Mouse (Mus musculus) MEL (cell line): Measurements from ENCODE around the gene Plekhj1. TPM values are rescaled to one million over a fixed set of nuclear protein-coding genes. Genes with fewer than 3 reads are reported as not detected.
A peak's percentile ranks its signal among the peaks of the same experiment; 100 is the strongest.

ENCODE experiments used
- DNase-seq: peaks from one replicate; pipeline ENCODE4 v3.0.0; 2011; ENCODE audit warnings: low read depth, low spot score
- H3K27ac ChIP-seq: 2 replicates; pipeline ENCODE4 v1.5.1; 2012; ENCODE audit warnings: low read depth, mild to moderate bottlenecking, control low read depth, low read length, moderate library complexity; ENCODE audit not compliant: control insufficient read depth
- H3K27me3 ChIP-seq, 2 experiments: fragments of 150-350 bp in 1 of 2; sonication (generic) in 1 of 2; 2 replicates each; pipeline ENCODE4 v1.6.1; 2012; ENCODE audit warnings: low read length in 2 of 2, mild to moderate bottlenecking in 2 of 2, improper control_type of control experiment in 1 of 2, moderate library complexity in 1 of 2; ENCODE audit not compliant: insufficient read depth in 2 of 2, control insufficient read depth in 1 of 2
- H3K36me3 ChIP-seq, 2 experiments: 2 replicates each; pipeline ENCODE4 v1.6.1; 2012 to 2014; ENCODE audit warnings: low read length in 2 of 2, improper control_type of control experiment in 1 of 2, inconsistent platforms in 1 of 2, mild to moderate bottlenecking in 1 of 2; ENCODE audit not compliant: insufficient read depth in 2 of 2, control insufficient read depth in 1 of 2
- H3K4me1 ChIP-seq, 2 experiments: fragments of 150-350 bp in 1 of 2; sonication (generic) in 1 of 2; 2 replicates each; pipeline ENCODE4 v1.6.1; 2012; ENCODE audit warnings: low read length in 2 of 2, improper control_type of control experiment in 1 of 2, mild to moderate bottlenecking in 1 of 2; ENCODE audit not compliant: insufficient read depth in 2 of 2, control insufficient read depth in 1 of 2
- H3K4me3 ChIP-seq, 2 experiments: fragments of 150-350 bp in 1 of 2; sonication (generic) in 1 of 2; 2 replicates each; pipeline ENCODE4 v1.5.1; 2012; ENCODE audit warnings: low read depth in 2 of 2, low read length in 2 of 2, mild to moderate bottlenecking in 2 of 2, moderate library complexity in 2 of 2, control low read depth in 1 of 2, improper control_type of control experiment in 1 of 2; ENCODE audit not compliant: control insufficient read depth in 1 of 2, insufficient read depth in 1 of 2
- H3K79me2 ChIP-seq: 2 replicates; pipeline ENCODE4 v1.6.1; 2012; ENCODE audit warnings: mild to moderate bottlenecking, low read length, moderate library complexity; ENCODE audit not compliant: control insufficient read depth, poor library complexity, insufficient read depth
- H3K9ac ChIP-seq: 2 replicates; pipeline ENCODE4 v1.6.1; 2012; ENCODE audit warnings: low read depth, mild to moderate bottlenecking, control low read depth, low read length, moderate library complexity; ENCODE audit not compliant: control insufficient read depth, poor library complexity, severe bottlenecking
- H3K9me3 ChIP-seq: fragments of 150-350 bp; sonication (generic); replicated peaks from 2 replicates; pipeline ENCODE4 v1.6.1; 2012; ENCODE audit warnings: mild to moderate bottlenecking, low read length, improper control_type of control experiment, moderate library complexity; ENCODE audit not compliant: insufficient read depth
- BHLHE40 ChIP-seq: IDR thresholded peaks from 2 replicates; pipeline ENCODE4 v1.6.1; 2012; ENCODE audit warnings: low read depth, mild to moderate bottlenecking, inconsistent platforms, low read length, improper control_type of control experiment, borderline replicate concordance
- CHD2 ChIP-seq: IDR thresholded peaks from 2 replicates; pipeline ENCODE4 v1.6.1; 2011; ENCODE audit warnings: low read length, improper control_type of control experiment
- CTCF ChIP-seq, 3 experiments: IDR thresholded peaks in 2 of 3; conservative IDR thresholded peaks in 1 of 3; 2 replicates each; pipeline ENCODE4 v1.5.1; 2011 to 2012; ENCODE audit warnings: low read length in 3 of 3, low read depth in 2 of 3, mild to moderate bottlenecking in 2 of 3, improper control_type of control experiment in 1 of 3, inconsistent platforms in 1 of 3, mixed read lengths in 1 of 3, moderate library complexity in 1 of 3; ENCODE audit not compliant: control insufficient read depth in 1 of 3, insufficient read depth in 1 of 3, poor library complexity in 1 of 3, severe bottlenecking in 1 of 3
- E2F4 ChIP-seq: IDR thresholded peaks from 2 replicates; pipeline ENCODE4 v1.6.1; 2011; ENCODE audit warnings: low read depth, low read length, improper control_type of control experiment, borderline replicate concordance
- GABPA ChIP-seq: IDR thresholded peaks from 2 replicates; pipeline ENCODE4 v1.6.1; 2012; ENCODE audit warnings: low read depth, mild to moderate bottlenecking, inconsistent platforms, low read length, improper control_type of control experiment, moderate library complexity
- HCFC1 ChIP-seq: IDR thresholded peaks from 2 replicates; pipeline ENCODE4 v1.6.1; 2012; ENCODE audit warnings: low read depth, mild to moderate bottlenecking, inconsistent platforms, low read length, improper control_type of control experiment, moderate library complexity
- JUND ChIP-seq: IDR thresholded peaks from 2 replicates; pipeline ENCODE4 v1.6.1; 2011; ENCODE audit warnings: low read depth, mild to moderate bottlenecking, improper control_type of control experiment, low read length
- MAX ChIP-seq: IDR thresholded peaks from 2 replicates; pipeline ENCODE4 v1.6.1; 2011; ENCODE audit warnings: low read length, improper control_type of control experiment
- MAZ ChIP-seq: IDR thresholded peaks from 2 replicates; pipeline ENCODE4 v1.6.1; 2012; ENCODE audit warnings: low read depth, mild to moderate bottlenecking, inconsistent platforms, low read length, improper control_type of control experiment
- MEF2A ChIP-seq: IDR thresholded peaks from 2 replicates; pipeline ENCODE4 v1.6.1; 2014; ENCODE audit warnings: low read depth, mild to moderate bottlenecking, inconsistent platforms, low read length, improper control_type of control experiment; ENCODE audit not compliant: poor library complexity, insufficient replicate concordance, severe bottlenecking; ENCODE audit errors: extremely low read depth
- MXI1 ChIP-seq: IDR thresholded peaks from 2 replicates; pipeline ENCODE4 v1.6.1; 2011; ENCODE audit warnings: mild to moderate bottlenecking, low read depth, low read length, improper control_type of control experiment
- MYB ChIP-seq: IDR thresholded peaks from 2 replicates; pipeline ENCODE4 v1.6.1; 2011; ENCODE audit warnings: mild to moderate bottlenecking, low read depth, low read length, improper control_type of control experiment
- MYC ChIP-seq: IDR thresholded peaks from 2 replicates; pipeline ENCODE4 v1.6.1; 2011; ENCODE audit warnings: low read depth, mild to moderate bottlenecking, low read length, improper control_type of control experiment, moderate library complexity
- NELFE ChIP-seq: IDR thresholded peaks from 2 replicates; pipeline ENCODE4 v1.6.1; 2011; ENCODE audit warnings: low read depth, low read length, improper control_type of control experiment
- POLR2AphosphoS5 ChIP-seq: IDR thresholded peaks from 2 replicates; pipeline ENCODE4 v1.6.1; 2012; ENCODE audit warnings: low read depth, borderline replicate concordance, mild to moderate bottlenecking, inconsistent platforms, low read length, moderate library complexity, mixed read lengths
- RCOR1 ChIP-seq: IDR thresholded peaks from 2 replicates; pipeline ENCODE4 v1.6.1; 2012; ENCODE audit warnings: low read depth, mild to moderate bottlenecking, inconsistent platforms, low read length, improper control_type of control experiment
- USF2 ChIP-seq, 2 experiments: IDR thresholded peaks; 2 replicates each; pipeline ENCODE4 v1.6.1; 2011 to 2012; ENCODE audit warnings: improper control_type of control experiment in 2 of 2, low read length in 2 of 2, borderline replicate concordance in 1 of 2, inconsistent platforms in 1 of 2, low read depth in 1 of 2, mild to moderate bottlenecking in 1 of 2; ENCODE audit not compliant: insufficient read depth in 1 of 2
- ZC3H11A ChIP-seq: IDR thresholded peaks from 2 replicates; pipeline ENCODE4 v1.6.1; 2012; ENCODE audit warnings: low read depth, mild to moderate bottlenecking, inconsistent platforms, low read length, improper control_type of control experiment
- polyA plus RNA-seq, 2 experiments: library from polyadenylated mRNA; stranded (reverse) in 1 of 2; unstranded in 1 of 2; fragments of >175 nt in 1 of 2; fragments of >200 nt in 1 of 2; gene quantifications; 2 replicates each; pipeline versions ENCODE4 v1.2.1 to v1.2.4; 2012; ENCODE audit warnings: low replicate concordance in 2 of 2, low read depth in 1 of 2; ENCODE audit not compliant: insufficient read length in 2 of 2, insufficient read depth in 1 of 2, missing spikeins in 1 of 2
- total RNA-seq: library from RNA; depleted of rRNA; stranded (reverse); fragments of 300-350 nt; gene quantifications from 2 replicates; pipeline ENCODE4 v1.2.3, GENCODE M21; 2012

The Plekhj1 gene
- total and polyA plus RNA-seq, 3 experiments, result 86.9 to 217 TPM; not detected in 1

GRCm38 (mm10) chr10:80821991-80822390, 23.6 kb upstream of the Plekhj1 start (continued):
- TF ChIP-seq HCFC1 (no peak), RCOR1 (no peak), CHD2 (no peak), GABPA (no peak), POLR2AphosphoS5 (no peak), JUND (no peak), ZC3H11A (peak; percentile 41), E2F4 (no peak), USF2 (IDR thresholded peaks at IDR 0.05; ENCODE audit: borderline replicate concordance in 1 of 2, insufficient read depth in 1 of 2, low read depth in 1 of 2, low read length in 2 of 2) (no peak), CTCF (IDR thresholded peaks at IDR 0.05 in 2 of 3, conservative IDR thresholded peaks at IDR 0.05 in 1 of 3; ENCODE audit: control insufficient read depth in 1 of 3, insufficient read depth in 1 of 3, low read depth in 2 of 3, low read length in 3 of 3, poor library complexity in 1 of 3, severe bottlenecking in 1 of 3) (peak; percentile 46 to 79 (median 48)), MXI1 (peak; percentile 68; the same call in 1 of the 2 replicates)
- TF ChIP-seq, all 39 proteins: peak for 12

- Histone ChIP-seq H3K4me1 (peaks cover 5 to 12% of the 10 kb centered on the region in 2 experiments), H3K4me3 (peak overlapping the region in 1 of 2 experiments; percentile 21; a peak in 1 of 4 replicates), H3K79me2 (no peaks in the 10 kb centered on the region), H3K36me3 (peaks cover 0 to 9% of the 10 kb centered on the region in 2 experiments; a peak in 1 of 4 replicates), H3K9me3 (no peaks in the 10 kb centered on the region), H3K9ac (peak overlapping the region; percentile 38), H3K27ac (peak overlapping the region; percentile 62), H3K27me3 (no peaks in the 10 kb centered on the region)
- DNase-seq, result no peak
- 0 out of 2 replicates have a peak, but pooled peaks have one; percentile 5 for TF ChIP-seq MYC
- no peak for TF ChIP-seq MYB
- TF ChIP-seq NELFE, result no peak
- no peak for TF ChIP-seq MAZ
- TF ChIP-seq POLR2AphosphoS5, result no peak
- no peak for TF ChIP-seq BHLHE40
- 0 out of 2 replicates have a peak, but pooled peaks have one; percentile 1 for TF ChIP-seq MEF2A
- TF ChIP-seq MAX, result no peak
Measured at GRCm38 (mm10) chr10:80819406-80819805, 21.0 kb upstream of the Plekhj1 start.
